In the genomic region with DNA sequence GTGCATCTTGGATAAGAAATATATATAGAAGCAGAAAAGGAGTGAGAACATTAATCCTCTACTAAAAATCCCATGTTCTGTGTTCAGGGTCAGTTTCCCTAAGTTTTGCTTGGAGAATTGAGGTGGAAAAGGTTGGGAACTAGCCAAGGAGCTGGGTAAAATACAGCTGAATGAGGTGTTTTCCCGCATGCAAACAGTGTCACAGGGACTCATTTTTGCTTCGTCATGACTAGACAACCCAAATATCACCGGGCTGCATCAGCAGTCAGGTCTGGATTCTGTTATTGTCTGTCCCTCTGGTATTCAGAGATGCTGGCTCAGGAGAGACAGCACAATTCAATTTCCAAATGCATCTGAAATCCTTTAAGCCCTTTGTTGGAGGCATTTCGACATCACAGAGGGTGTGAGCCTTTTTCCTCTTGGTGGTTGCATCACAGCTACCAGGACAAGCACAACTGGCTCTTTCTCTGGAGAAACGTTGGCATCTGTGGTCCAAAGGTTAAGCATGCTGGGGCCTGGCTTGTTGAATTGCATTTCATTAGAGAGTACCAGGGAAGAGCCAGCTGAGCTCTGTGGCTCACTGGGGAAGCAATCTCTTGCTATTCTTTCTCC, we compare ENCODE assay signal across 9 mouse cellular contexts. TPM values are rescaled to one million over a fixed set of nuclear protein-coding genes. Genes with fewer than 3 reads are reported as not detected.
DNase-seq lines count a peak whose midpoint lies in the region; ATAC-seq and TF ChIP-seq lines count a peak whose summit lies in the region.
"Had no signal": no experiment of that assay in that cellular context is flagged by ENCODE, and none has a peak within 500 bp of the region (broad histone marks: within the 10 kb centered on the region; RNA-seq: fewer than 3 reads in every experiment).

No protein-coding gene starts in this region.

- H3K4me2 ChIP-seq in heart, embryonic 12.5 days = no peak overlapping the region
- no peak overlapping the region for H3K4me2 ChIP-seq in liver, postnatal 0 days (ENCODE audit: low read depth, low read length)
- no peak overlapping the region for H3K4me2 ChIP-seq in hindbrain, embryonic 13.5 days
- H3K4me2 ChIP-seq: heart, embryonic 11.5 days had no signal

- intact Hi-C loops in left cerebral cortex, adult 2 months (cut with DNase I) = no loop called here

- H3K4me3 ChIP-seq in heart, embryonic 12.5 days = no peak overlapping the region
- no peak overlapping the region for H3K4me3 ChIP-seq in liver, postnatal 0 days (ENCODE audit: low read depth, low read length)
- H3K4me3 ChIP-seq in hindbrain, embryonic 13.5 days = no peak overlapping the region
- no peak overlapping the region for H3K4me3 ChIP-seq in left cerebral cortex, adult 2 months

- H3K9me3 ChIP-seq in heart, embryonic 12.5 days (replicated peaks) = no peaks in the 10 kb centered on the region
- no peaks in the 10 kb centered on the region for H3K9me3 ChIP-seq in liver, postnatal 0 days (ENCODE audit: low read length)
- H3K9me3 ChIP-seq in hindbrain, embryonic 13.5 days = no peaks in the 10 kb centered on the region

- no peak overlapping the region for H3K27ac ChIP-seq in heart, embryonic 12.5 days (ENCODE audit: poor library complexity, severe bottlenecking)
- H3K27ac ChIP-seq in liver, postnatal 0 days (ENCODE audit: low read depth) = peak overlapping the region; percentile 49; the same call in 1 of the 2 replicates
- H3K27ac ChIP-seq in hindbrain, embryonic 13.5 days = no peak overlapping the region
- H3K27ac ChIP-seq in left cerebral cortex, adult 2 months = no peak overlapping the region

- peak; percentile 92 for DNase-seq in heart, adult 11 months
- peak; percentile 77 for DNase-seq in 416B (ENCODE audit: low read depth)
- DNase-seq in fibroblast of lung, adult 2 months (ENCODE audit: low read depth) = peak; percentile 81
- DNase-seq in liver, postnatal 0 days = peak; percentile 59
- DNase-seq in left cerebral cortex, adult 2 months (ENCODE audit: extremely low spot score in 1 of 2, low spot score in 2 of 2) = no peak
- DNase-seq in T-cell, adult 2 months (ENCODE audit: low spot score) = no peak

- WGBS in heart, embryonic 12.5 days = 56% methylated on average over 5 of the region's 5 CpGs
- WGBS in liver, postnatal 0 days (ENCODE audit: insufficient replicate concordance) = 45% methylated on average over 5 of the region's 5 CpGs
- WGBS in hindbrain, embryonic 13.5 days = 64% methylated on average over 5 of the region's 5 CpGs

- TF ChIP-seq CTCF in liver, postnatal 0 days (IDR thresholded peaks at IDR 0.05; ENCODE audit: low read depth) = no peak
- no peak for TF ChIP-seq CTCF in left cerebral cortex, adult 2 months (IDR thresholded peaks at IDR 0.05)

- H3K4me1 ChIP-seq in heart, embryonic 12.5 days (replicated peaks) = no peaks in the 10 kb centered on the region
- H3K4me1 ChIP-seq in liver, postnatal 0 days (ENCODE audit: insufficient read depth) = 0 out of 2 replicates have a peak, but pooled peaks cover 12% of the 10 kb centered on the region
- H3K4me1 ChIP-seq in hindbrain, embryonic 13.5 days (replicated peaks) = 0 out of 2 replicates have a peak, but pooled peaks cover 4% of the 10 kb centered on the region

- H3K27me3 ChIP-seq in heart, embryonic 12.5 days (replicated peaks) = no peaks in the 10 kb centered on the region
- H3K27me3 ChIP-seq in liver, postnatal 0 days (ENCODE audit: insufficient read depth, low read length) = no peaks in the 10 kb centered on the region
- no peaks in the 10 kb centered on the region for H3K27me3 ChIP-seq in hindbrain, embryonic 13.5 days

- no peak overlapping the region for H3K9ac ChIP-seq in heart, embryonic 12.5 days
- H3K9ac ChIP-seq in liver, postnatal 0 days (replicated peaks) = no peak overlapping the region
- H3K9ac ChIP-seq in hindbrain, embryonic 13.5 days = no peak overlapping the region

- TF ChIP-seq EP300 in liver, postnatal 0 days (IDR thresholded peaks at IDR 0.05; ENCODE audit: low read depth) = 0 out of 2 replicates have a peak, but pooled peaks have one; percentile 54

- ATAC-seq in heart, embryonic 12.5 days (ENCODE audit: insufficient number of reproducible peaks, low FRiP score) = no peak
- ATAC-seq in liver, postnatal 0 days = peak; percentile 96
- no peak for ATAC-seq in hindbrain, embryonic 13.5 days (ENCODE audit: low FRiP score)

- no peaks in the 10 kb centered on the region for H3K36me3 ChIP-seq in heart, embryonic 12.5 days
- H3K36me3 ChIP-seq in liver, postnatal 0 days (replicated peaks; ENCODE audit: insufficient read depth, low read length) = no peaks in the 10 kb centered on the region
- H3K36me3 ChIP-seq in hindbrain, embryonic 13.5 days = no peaks in the 10 kb centered on the region

RNA-seq across cellular contexts. Expression of a gene that starts 59.6 kb away (rescaled TPM):
- 14.1 and 15.5 TPM in 2 replicates for polyA plus RNA-seq in heart, embryonic 12.5 days (2016; fragmentation: Nextera tagmentation; extraction: Ambion mirVana)
- 3.4 and 3.7 TPM in 2 replicates for polyA plus RNA-seq in liver, postnatal 0 days (2015; fragmentation: Nextera tagmentation; extraction: Ambion mirVana)
- 20.2 and 20.9 TPM in 2 replicates for polyA plus RNA-seq in hindbrain, embryonic 13.5 days (2015; fragmentation: Nextera tagmentation; extraction: Ambion mirVana)
- total RNA-seq in left cerebral cortex, adult 2 months (2021) = 100 to 1,000 TPM; 111 to 118 TPM

Comparison
In these comparisons a context has a peak if more than half of its experiments do, and no peak if none do; other contexts are left out.
1. DNase-seq: peak in heart, adult 11 months (single experiment), 416B (single experiment), fibroblast of lung, adult 2 months (single experiment) and liver, postnatal 0 days (single experiment); none in left cerebral cortex, adult 2 months (0 of 2) and T-cell, adult 2 months (single experiment).